Mouse (Mus musculus): Measurements from ENCODE around the gene Xrcc6.

GRCm38 (mm10) chr15:82011947-82012346, 24.3 kb downstream of the Xrcc6 start:
- TF ChIP-seq POLR2A (IDR thresholded peaks at IDR 0.05; ENCODE audit: insufficient read depth, low read depth, low read length): no peak
- no peak for TF ChIP-seq CTCF (IDR thresholded peaks at IDR 0.05)

Data from heart, adult 2 months (tissue).